Mouse (Mus musculus) lung, adult 2 months (tissue): ENCODE results near the gene Samd4. TPM values are rescaled to one million over a fixed set of nuclear protein-coding genes. Genes with fewer than 3 reads are reported as not detected.

Experiments used
- DNase-seq: peaks from one replicate; pipeline ENCODE4 v3.0.0; 2022
- H3K4me1 ChIP-seq: fragments of 200-500 bp; 2 replicates; pipeline ENCODE4 v1.6.1; 2011; ENCODE audit warnings: low read length; ENCODE audit not compliant: control insufficient read depth, insufficient read depth
- H3K4me3 ChIP-seq: fragments of 200-500 bp; replicated peaks from 2 replicates; pipeline ENCODE3; 2011; ENCODE audit warnings: low read depth, mild to moderate bottlenecking, control low read depth, low read length; ENCODE audit errors: extremely low read depth
- CTCF ChIP-seq: fragments of 200-500 bp; IDR thresholded peaks from 2 replicates; pipeline ENCODE4 v1.5.1; 2011; ENCODE audit warnings: mild to moderate bottlenecking, low read length, control low read depth; ENCODE audit not compliant: insufficient read depth
- POLR2A ChIP-seq: fragments of 200-500 bp; IDR thresholded peaks from 2 replicates; pipeline ENCODE4 v1.6.1; 2011; ENCODE audit warnings: low read depth, mild to moderate bottlenecking, control low read depth, low read length, borderline replicate concordance; ENCODE audit errors: extremely low read depth
- WGBS: fragments of 180-500 bp; shearing (Covaris S2); methylation state at CpG from one replicate; pipeline ENCODE4 v1.1.7; 2018; 5-methylcytosine and 5-hydroxymethylcytosine counted together
- polyA plus RNA-seq: library from polyadenylated mRNA; depleted of rRNA; stranded (reverse); fragments of >200 nt; gene quantifications from 2 replicates; pipeline ENCODE4 v1.2.3, GENCODE M21; 2012

Samd4 gene
- polyA plus RNA-seq, 1 experiment = 28.4 TPM

- TF ChIP-seq CTCF (no peak), POLR2A (no peak)
- no peak for DNase-seq
- 43% methylated on average over 5 of the region's 5 CpGs for WGBS
- Histone ChIP-seq H3K4me1 (peaks cover 10% of the 10 kb centered on the region), H3K4me3 (no peak overlapping the region)
Measured at GRCm38 (mm10) chr14:46924422-46924821, 41.8 kb downstream of the Samd4 start.

GRCm38 (mm10) chr14:46928556-46928955, 45.9 kb downstream of the Samd4 start:
- no peak for TF ChIP-seq CTCF
- TF ChIP-seq POLR2A = no peak
- Histone ChIP-seq H3K4me3 (no peak overlapping the region), H3K4me1 (peaks cover 13% of the 10 kb centered on the region)
- WGBS = 95% methylated on average over 6 of the region's 6 CpGs
- no peak for DNase-seq

- DNase-seq = no peak
- peaks cover 7% of the 10 kb centered on the region for H3K4me1 ChIP-seq
- WGBS = 79% methylated on average over 13 of the region's 13 CpGs
- no peak overlapping the region for H3K4me3 ChIP-seq
- TF ChIP-seq CTCF (no peak), POLR2A (no peak)
Measured at GRCm38 (mm10) chr14:46932121-46932520, 49.5 kb downstream of the Samd4 start.

GRCm38 (mm10) chr14:46932708-46933107, 50.1 kb downstream of the Samd4 start:
- Histone ChIP-seq H3K4me3 (no peak overlapping the region), H3K4me1 (peaks cover 7% of the 10 kb centered on the region)
- WGBS = 26% methylated on average over 6 of the region's 6 CpGs
- DNase-seq = no peak
- TF ChIP-seq POLR2A (no peak), CTCF (no peak)

- DNase-seq = no peak
- 45% methylated on average over 6 of the region's 6 CpGs for WGBS
- peaks cover 3% of the 10 kb centered on the region; the same call in 1 of the 2 replicates for H3K4me1 ChIP-seq
- no peak overlapping the region for H3K4me3 ChIP-seq
- TF ChIP-seq POLR2A = no peak
- TF ChIP-seq CTCF = no peak
Measured at GRCm38 (mm10) chr14:46941077-46941476, 58.4 kb downstream of the Samd4 start.

- DNase-seq = no peak
- no peak overlapping the region for H3K4me3 ChIP-seq
- 53% methylated on average over 23 of the region's 23 CpGs for WGBS
- H3K4me1 ChIP-seq = peaks cover 3% of the 10 kb centered on the region; the same call in 1 of the 2 replicates
- TF ChIP-seq CTCF (no peak), POLR2A (no peak)
Measured at GRCm38 (mm10) chr14:46941896-46942812, 59.5 kb downstream of the Samd4 start.

- Histone ChIP-seq H3K4me1 (peaks cover 3% of the 10 kb centered on the region; the same call in 1 of the 2 replicates), H3K4me3 (no peak overlapping the region)
- no peak for TF ChIP-seq CTCF
- TF ChIP-seq POLR2A = no peak
- 75% methylated on average over 3 of the region's 3 CpGs for WGBS
- DNase-seq = no peak
Measured at GRCm38 (mm10) chr14:46944411-46944810, 61.8 kb downstream of the Samd4 start.

- WGBS = 78% methylated on average over 10 of the region's 10 CpGs
- TF ChIP-seq CTCF (no peak), POLR2A (no peak)
- Histone ChIP-seq H3K4me3 (no peak overlapping the region), H3K4me1 (peaks cover 3% of the 10 kb centered on the region; the same call in 1 of the 2 replicates)
- DNase-seq = no peak
Measured at GRCm38 (mm10) chr14:46945903-46946490, 63.3 kb downstream of the Samd4 start.

- H3K4me1 ChIP-seq = no peaks in the 10 kb centered on the region; the same call in 1 of the 2 replicates
- TF ChIP-seq POLR2A (no peak), CTCF (no peak)
- 85% methylated on average over 3 of the region's 3 CpGs for WGBS
- no peak overlapping the region for H3K4me3 ChIP-seq
- no peak for DNase-seq
Measured at GRCm38 (mm10) chr14:46947644-46948043, 65.0 kb downstream of the Samd4 start.

- Histone ChIP-seq H3K4me3 (no peak overlapping the region), H3K4me1 (peaks cover 4% of the 10 kb centered on the region; the same call in 1 of the 2 replicates)
- DNase-seq = no peak
- no peak for TF ChIP-seq POLR2A
- WGBS = 49% methylated on average over 11 of the region's 11 CpGs
Measured at GRCm38 (mm10) chr14:46950527-46951384, 68.1 kb downstream of the Samd4 start.
